Mouse (Mus musculus) limb, embryonic 14.5 days (tissue): ENCODE results near the gene Phf23. TPM values are rescaled to one million over a fixed set of nuclear protein-coding genes. Genes with fewer than 3 reads are reported as not detected.

Experiments used
- ATAC-seq: fragments of 200-750 bp; cut with Nextera tagmentation; 2 replicates; pipeline ENCODE4 v1.8.0; 2017; ENCODE audit warnings: low read depth, moderate number of reproducible peaks, moderate TSS enrichment; ENCODE audit not compliant: low FRiP score
- DNase-seq: peaks from one replicate; pipeline ENCODE4 v3.0.0-alpha.2; 2015; ENCODE audit warnings: low spot score
- H3K27ac ChIP-seq: fragments of 300-500 bp; sonication (generic); replicated peaks from 2 replicates; pipeline ENCODE4 v1.5.1; 2014; ENCODE audit warnings: low read depth, mild to moderate bottlenecking, low read length, moderate library complexity, mixed read lengths
- H3K27me3 ChIP-seq: fragments of 300-500 bp; sonication (generic); 2 replicates; pipeline ENCODE4 v1.6.1; 2014; ENCODE audit warnings: low read length, mixed read lengths; ENCODE audit not compliant: control insufficient read depth, insufficient read depth
- H3K36me3 ChIP-seq: fragments of 300-500 bp; sonication (generic); 2 replicates; pipeline ENCODE4 v1.6.1; 2014; ENCODE audit warnings: mild to moderate bottlenecking, low read length, moderate library complexity, mixed read lengths; ENCODE audit not compliant: control insufficient read depth, insufficient read depth
- H3K4me1 ChIP-seq: fragments of 300-500 bp; sonication (generic); 2 replicates; pipeline ENCODE4 v1.6.1; 2014; ENCODE audit warnings: antibody characterized with exemption, low read length, mixed read lengths; ENCODE audit not compliant: control insufficient read depth, insufficient read depth
- H3K4me2 ChIP-seq: fragments of 300-500 bp; sonication (generic); replicated peaks from 2 replicates; pipeline ENCODE4 v1.6.1; 2014; ENCODE audit warnings: low read depth, mild to moderate bottlenecking, low read length, moderate library complexity; ENCODE audit not compliant: severe bottlenecking
- H3K4me3 ChIP-seq: fragments of 300-500 bp; sonication (generic); replicated peaks from 2 replicates; pipeline ENCODE4 v1.5.1; 2014; ENCODE audit warnings: low read length
- H3K9ac ChIP-seq: fragments of 300-500 bp; sonication (generic); 2 replicates; pipeline ENCODE4 v1.6.1; 2014; ENCODE audit warnings: mild to moderate bottlenecking, low read depth, low read length, moderate library complexity; ENCODE audit not compliant: severe bottlenecking
- H3K9me3 ChIP-seq: fragments of 300-500 bp; sonication (generic); 2 replicates; pipeline ENCODE4 v1.6.1; 2016; ENCODE audit warnings: low read length; ENCODE audit not compliant: control insufficient read depth
- POLR2A ChIP-seq: fragments of 200-500 bp; IDR thresholded peaks from 2 replicates; pipeline ENCODE4 v1.8.0; 2012; ENCODE audit warnings: inconsistent platforms, mild to moderate bottlenecking, moderate library complexity, borderline replicate concordance; ENCODE audit not compliant: insufficient read depth, insufficient read length; ENCODE audit errors: extremely low read depth
- WGBS: fragments of 180-500 bp; shearing (Covaris S2); extraction: QIAGEN DNeasy Blood & Tissue Kit; methylation state at CpG from one replicate; pipeline ENCODE4 v1.1.7; 2014; 5-methylcytosine and 5-hydroxymethylcytosine counted together
- polyA plus RNA-seq, 2 experiments: library from polyadenylated mRNA; depleted of rRNA in 1 of 2; stranded (reverse) in 1 of 2; unstranded in 1 of 2; fragments of >200 nt; fragmentation: Nextera tagmentation in 1 of 2; extraction: Ambion mirVana in 1 of 2; gene quantifications; 2 replicates each; pipeline versions ENCODE4 v1.2.1 to v1.2.3; 2012 to 2014

Gene Phf23
- polyA plus RNA-seq, 2 experiments = 51.7 to 69.2 TPM

DNA sequence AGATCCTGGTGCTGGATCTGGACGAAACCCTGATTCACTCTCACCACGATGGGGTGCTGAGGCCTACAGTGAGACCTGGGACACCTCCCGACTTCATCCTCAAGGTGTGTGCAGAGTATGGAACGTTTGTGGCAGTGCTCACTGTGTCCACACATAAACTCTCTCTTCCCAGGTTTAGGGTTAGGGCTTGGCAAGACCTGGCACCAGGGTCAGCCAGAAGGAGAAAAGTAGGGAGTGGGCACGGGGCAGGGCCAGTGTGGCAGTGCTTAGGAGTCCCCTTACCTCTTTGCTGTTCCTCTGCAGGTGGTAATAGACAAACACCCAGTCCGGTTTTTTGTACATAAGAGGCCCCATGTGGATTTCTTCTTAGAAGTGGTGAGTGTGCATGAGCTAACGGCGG lies 11.1 kb upstream of the Phf23 start:
- no peak for TF ChIP-seq POLR2A
- H3K4me2 ChIP-seq = no peak overlapping the region
- H3K27ac ChIP-seq = no peak overlapping the region
- H3K9me3 ChIP-seq = no peaks in the 10 kb centered on the region
- H3K27me3 ChIP-seq = no peaks in the 10 kb centered on the region
- H3K36me3 ChIP-seq = peaks cover 53% of the 10 kb centered on the region
- ATAC-seq = no peak
- no peak overlapping the region for H3K4me3 ChIP-seq
- H3K9ac ChIP-seq = no peak overlapping the region
- WGBS = 87% methylated on average over 8 of the region's 8 CpGs
- H3K4me1 ChIP-seq = peaks cover 17% of the 10 kb centered on the region
- DNase-seq = no peak

DNA sequence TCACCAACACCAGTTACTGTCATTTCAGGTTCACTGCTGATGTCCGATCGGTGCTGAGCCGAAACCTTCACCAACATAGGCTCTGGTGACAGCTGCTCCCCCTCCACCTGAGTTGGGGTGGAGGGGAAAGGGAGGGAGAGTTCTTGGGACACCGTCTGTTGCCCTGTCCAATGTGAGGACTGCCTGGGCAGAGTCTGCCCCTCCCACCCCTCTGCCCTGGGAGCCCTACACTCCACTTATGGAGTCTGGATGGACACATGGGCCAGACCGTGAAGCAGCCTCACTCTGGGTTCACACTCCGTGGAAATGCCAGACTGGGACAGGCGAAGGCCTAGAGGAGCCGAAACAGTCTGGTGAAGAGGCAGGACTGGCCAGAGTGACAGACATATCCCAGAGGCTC lies 5.6 kb upstream of the Phf23 start:
- H3K36me3 ChIP-seq = peaks cover 68% of the 10 kb centered on the region
- no peaks in the 10 kb centered on the region for H3K27me3 ChIP-seq
- no peak for TF ChIP-seq POLR2A
- H3K4me2 ChIP-seq = no peak overlapping the region
- no peak for ATAC-seq
- no peak overlapping the region for H3K4me3 ChIP-seq
- peak overlapping the region; percentile 83; the same call in 1 of the 2 replicates for H3K27ac ChIP-seq
- H3K9ac ChIP-seq = no peak overlapping the region
- H3K9me3 ChIP-seq = no peaks in the 10 kb centered on the region
- WGBS = 92% methylated on average over 8 of the region's 8 CpGs
- H3K4me1 ChIP-seq = peaks cover 9% of the 10 kb centered on the region; the same call in 1 of the 2 replicates
- DNase-seq = no peak

DNA sequence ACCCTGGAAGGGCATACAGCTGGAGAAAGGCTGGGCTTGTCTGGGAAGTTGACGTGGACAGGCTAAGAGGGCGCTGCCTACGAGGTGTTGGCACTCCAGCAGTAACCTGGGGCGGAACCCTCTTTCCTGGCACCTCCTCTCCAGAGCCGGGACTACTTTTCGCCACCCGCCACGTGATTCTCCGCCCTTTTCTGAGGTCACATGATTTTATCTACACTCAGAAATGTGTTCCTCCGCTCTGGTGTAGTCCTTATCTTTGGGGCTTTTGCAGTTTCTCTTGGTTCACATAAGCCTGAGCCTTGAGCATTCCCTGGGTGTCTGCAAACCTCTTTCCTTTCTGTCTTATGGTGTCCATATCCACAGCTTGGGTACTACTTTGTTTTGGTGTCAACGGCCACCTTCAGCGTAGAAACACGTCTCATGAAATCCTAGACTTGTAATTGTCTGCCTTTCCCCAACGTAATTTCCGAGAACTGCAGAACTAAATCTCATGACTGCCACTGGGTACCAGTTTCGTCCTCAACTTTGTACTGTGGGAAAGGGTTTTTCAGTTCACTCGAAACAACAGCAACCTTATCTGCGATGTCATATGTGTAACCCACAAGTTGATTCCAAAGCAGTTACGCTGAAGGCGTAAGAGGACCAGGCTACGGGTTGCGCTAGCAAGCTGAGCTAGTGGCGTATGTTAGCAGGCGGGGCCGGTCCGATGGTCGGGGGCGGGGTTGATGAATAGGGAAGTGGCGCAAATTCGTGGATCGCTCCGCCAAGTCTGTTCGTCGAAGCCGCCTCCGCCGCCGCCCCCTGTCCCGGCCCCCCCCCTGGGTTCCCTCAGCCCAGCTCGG lies 4.5 kb upstream of the Phf23 start, which contains the start of gene Gabarap:
Gene Gabarap, plus strand, starts transcription at position 294 of the 842 bp plus-strand sequence.
- Histone ChIP-seq H3K9me3 (no peaks in the 10 kb centered on the region), H3K36me3 (peaks cover 63% of the 10 kb centered on the region), H3K9ac (peak within 1 kb of the TSS; percentile 84)

DNA sequence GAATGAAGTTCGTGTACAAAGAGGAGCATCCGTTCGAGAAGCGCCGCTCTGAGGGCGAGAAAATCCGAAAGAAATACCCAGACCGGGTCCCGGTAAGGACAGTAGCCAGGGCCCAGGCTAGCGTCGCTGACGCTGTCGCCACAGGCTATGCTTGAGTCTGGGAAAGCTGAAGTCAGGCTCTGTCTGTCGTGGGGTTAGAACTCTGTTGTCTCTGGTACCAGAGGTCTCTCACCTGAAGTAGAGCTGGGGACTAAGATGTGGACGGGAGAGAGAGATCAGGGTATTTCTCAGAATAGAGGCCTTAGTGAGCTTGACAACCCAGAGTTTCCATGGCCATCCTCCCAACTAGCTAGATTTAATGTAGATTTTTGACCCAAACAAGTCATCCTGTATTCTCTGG lies 3.9 kb upstream of the Phf23 start:
- 0% methylated on average over 15 of the region's 15 CpGs for WGBS
- DNase-seq (no peak), ATAC-seq (peak; percentile 2; the same call in 1 of the 2 replicates)
- H3K9ac ChIP-seq = peak overlapping the region; percentile 84
- H3K27ac ChIP-seq = peak overlapping the region; percentile 83
- peak overlapping the region; percentile 78 for H3K4me3 ChIP-seq
- H3K4me2 ChIP-seq = peak overlapping the region; percentile 65
- no peaks in the 10 kb centered on the region for H3K9me3 ChIP-seq
- peaks cover 9% of the 10 kb centered on the region; the same call in 1 of the 2 replicates for H3K4me1 ChIP-seq
- peaks cover 56% of the 10 kb centered on the region for H3K36me3 ChIP-seq
- TF ChIP-seq POLR2A = 0 out of 2 replicates have a peak, but pooled peaks have one; percentile 28
- H3K27me3 ChIP-seq = no peaks in the 10 kb centered on the region

More for the DNA sequence above, 4.5 kb upstream of the Phf23 start, which contains the start of gene Gabarap:
- peak; percentile 74 for ATAC-seq
- Histone ChIP-seq H3K4me3 (peak within 1 kb of the TSS; percentile 78), H3K27me3 (no peaks in the 10 kb centered on the region), H3K27ac (peak within 1 kb of the TSS; percentile 83), H3K4me2 (peak within 1 kb of the TSS; percentile 65), H3K4me1 (peaks cover 9% of the 10 kb centered on the region; the same call in 1 of the 2 replicates)
- peak; percentile 98 for DNase-seq
- TF ChIP-seq POLR2A = no peak; the same call in 1 of the 2 replicates
- WGBS = under 1% methylated on average over 40 of the region's 40 CpGs

DNA sequence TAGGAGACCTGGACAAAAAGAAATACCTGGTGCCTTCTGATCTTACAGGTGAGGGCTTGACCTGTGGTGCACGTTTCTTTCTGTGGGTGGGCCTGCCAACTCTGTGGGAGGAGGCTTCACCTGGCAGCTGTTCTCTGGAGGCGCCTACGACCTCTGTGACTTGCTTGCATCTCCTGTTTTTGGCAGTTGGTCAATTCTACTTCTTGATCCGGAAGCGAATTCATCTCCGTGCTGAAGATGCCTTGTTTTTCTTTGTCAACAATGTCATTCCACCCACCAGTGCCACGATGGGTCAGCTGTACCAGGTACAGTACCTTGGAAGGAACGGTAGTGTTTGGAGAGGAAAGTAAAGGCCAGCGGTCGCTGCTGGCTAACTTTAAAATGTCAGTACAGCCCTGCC lies 3.2 kb upstream of the Phf23 start:
- ATAC-seq (no peak), DNase-seq (no peak)
- no peak for TF ChIP-seq POLR2A
- Histone ChIP-seq H3K27ac (no peak overlapping the region), H3K27me3 (no peaks in the 10 kb centered on the region), H3K9ac (peak overlapping the region; percentile 84), H3K4me1 (peaks cover 11% of the 10 kb centered on the region), H3K4me2 (peak overlapping the region; percentile 65), H3K36me3 (peaks cover 51% of the 10 kb centered on the region), H3K9me3 (no peaks in the 10 kb centered on the region), H3K4me3 (peak overlapping the region; percentile 78)
- 82% methylated on average over 10 of the region's 10 CpGs for WGBS
